Mouse (Mus musculus) adrenal gland, postnatal 10 days (tissue): Measurements from ENCODE around the gene 1190007I07Rik. TPM values are rescaled to one million over a fixed set of nuclear protein-coding genes. Genes with fewer than 3 reads are reported as not detected.
A peak's percentile ranks its signal among the peaks of the same experiment; 100 is the strongest.

Experiments used
- DNase-seq: peaks from one replicate; pipeline ENCODE4 v3.0.0; 2021; ENCODE audit warnings: mixed read lengths
- long read RNA-seq, 2 experiments: library from polyadenylated mRNA; stranded (forward); transcript quantifications; one replicate each; pipeline ENCODE4 v2.0.0; 2021
- total RNA-seq, 2 experiments: library from RNA; stranded (reverse); gene quantifications; 2 replicates each; pipeline ENCODE4 v1.2.3; 2021

1190007I07Rik gene
- total RNA-seq: 10 to 100 TPM; 38.1 to 43.4 TPM
- long read RNA-seq, experiment 1, transcript 1190007I07Rik-203 (3 exons, 406 nt): minor isoform, 15 of 51 reads
- long read RNA-seq, experiment 1, transcript 1190007I07Rik-201 (3 exons, 716 nt): major isoform, 31 of 51 reads
- long read RNA-seq, experiment 1, partial matches to known transcripts: 0 of 51 reads
- long read RNA-seq, experiment 1, other reads (novel, unspliced or antisense): 2 of 51 reads
- long read RNA-seq, experiment 2, transcript 1190007I07Rik-203 (3 exons, 406 nt): minor isoform, 10 of 34 reads
- long read RNA-seq, experiment 2, transcript 1190007I07Rik-201 (3 exons, 716 nt): major isoform, 20 of 34 reads
- long read RNA-seq, experiment 2, partial matches to known transcripts: 0 of 34 reads
- long read RNA-seq, experiment 2, other reads (novel, unspliced or antisense): 0 of 34 reads

DNA sequence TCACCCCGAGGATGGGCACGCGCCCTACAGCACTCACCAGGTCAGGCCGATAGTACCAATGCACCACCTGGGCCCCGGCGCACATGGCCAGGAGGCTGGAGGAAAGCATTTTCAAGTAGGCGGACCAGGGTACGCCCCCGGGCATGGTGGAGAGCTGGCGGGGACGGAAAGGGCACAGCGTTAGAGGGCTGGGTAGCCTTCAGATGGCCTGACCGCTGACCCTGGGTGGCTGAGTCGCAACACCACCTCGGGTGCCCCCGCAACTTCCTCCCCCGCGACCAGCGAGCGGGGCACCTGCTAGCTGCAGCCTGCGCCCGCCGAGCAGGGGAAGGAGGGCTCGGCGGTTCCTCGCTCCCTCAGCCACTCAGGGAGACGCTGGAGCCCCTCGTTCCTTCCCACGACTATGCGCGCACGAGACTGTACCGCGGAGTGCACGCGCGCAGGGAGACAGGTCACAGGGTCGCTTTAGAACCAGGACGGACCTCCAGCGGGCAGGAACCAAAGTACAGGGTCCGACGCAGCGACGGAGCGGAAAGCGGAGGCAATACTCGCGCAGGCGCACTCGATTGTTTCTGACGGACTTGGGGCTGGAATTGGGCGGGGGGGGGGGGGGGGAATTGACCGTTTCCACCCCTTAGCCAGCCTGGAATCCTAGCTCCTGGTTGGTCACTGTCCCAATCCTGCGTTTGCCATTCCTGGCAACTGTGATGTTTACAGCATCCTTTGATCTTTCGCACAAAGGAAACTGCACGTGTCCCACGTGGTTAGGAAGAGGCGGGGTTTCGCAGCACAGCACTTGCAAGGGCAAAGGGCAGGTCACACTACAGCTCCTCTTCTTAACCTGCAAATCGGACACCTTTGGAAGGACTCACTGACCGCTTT, at the start of gene 1190007I07Rik:
TSS of gene 1190007I07Rik (minus strand) at position 558 of the 882 bp plus-strand sequence.
- peak; percentile 91 for DNase-seq

DNA sequence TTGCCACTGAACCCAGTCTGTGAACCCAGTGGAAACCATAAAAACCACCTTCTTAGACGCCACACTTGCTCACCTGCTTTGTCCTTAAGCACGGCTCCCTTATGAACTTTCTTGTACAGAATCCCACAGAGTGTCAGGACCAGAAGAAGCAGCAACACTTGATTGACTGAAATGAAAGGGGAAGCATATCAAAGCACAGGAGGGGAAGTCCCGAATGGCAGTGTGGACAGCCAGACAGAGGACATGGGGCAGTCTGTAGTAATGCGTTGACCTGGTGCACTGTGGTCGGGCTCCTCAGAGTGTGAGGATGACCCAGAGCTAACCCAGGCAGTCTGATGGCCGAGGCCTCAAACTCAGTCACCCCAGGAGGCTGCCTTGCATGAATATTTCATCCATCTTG, 47.2 kb upstream of the 1190007I07Rik start:
- no peak for DNase-seq

- peak; percentile 88 for DNase-seq
These were observed 43.6 kb upstream of the 1190007I07Rik start for GRCm38 (mm10) chr10:82666436-82667234.

DNA sequence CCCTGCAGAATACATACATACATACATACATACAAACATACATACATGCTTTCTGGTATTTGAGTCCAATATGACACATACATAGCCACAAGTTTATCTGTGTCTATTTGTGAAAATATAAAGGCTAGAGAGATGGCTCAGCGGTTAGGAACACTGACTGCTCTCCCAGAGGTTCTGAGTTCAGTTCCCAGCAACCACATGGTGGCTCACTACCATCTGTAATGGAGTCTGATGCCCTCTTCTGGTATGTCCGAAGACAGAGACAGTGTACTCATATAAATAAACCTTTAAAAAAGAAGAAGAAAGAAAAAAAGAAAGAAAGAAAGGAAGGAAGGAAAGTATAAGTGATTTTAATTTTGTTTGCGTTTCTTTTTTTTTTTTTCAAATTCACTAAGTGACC, 42.9 kb upstream of the 1190007I07Rik start:
- DNase-seq: no peak

DNA sequence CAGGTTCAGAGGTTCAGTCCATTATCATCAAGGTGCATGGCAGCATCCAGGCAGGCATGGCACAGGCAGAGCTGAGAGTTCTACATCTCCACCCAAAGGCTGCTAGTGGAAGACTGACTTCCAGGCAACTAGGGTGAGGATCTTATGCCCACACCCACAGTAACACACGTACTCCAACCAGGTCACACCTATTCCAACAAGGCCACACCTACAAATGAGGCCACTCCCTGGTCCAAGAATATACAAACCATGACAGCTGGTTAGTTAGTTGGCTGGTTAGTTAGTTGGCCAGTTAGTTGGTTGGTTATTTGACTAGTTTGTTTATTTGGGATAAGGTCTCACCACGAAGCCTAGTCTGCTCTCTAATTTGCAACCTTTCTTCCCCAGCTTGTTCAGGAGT, 40.3 kb upstream of the 1190007I07Rik start:
- DNase-seq: no peak

DNA sequence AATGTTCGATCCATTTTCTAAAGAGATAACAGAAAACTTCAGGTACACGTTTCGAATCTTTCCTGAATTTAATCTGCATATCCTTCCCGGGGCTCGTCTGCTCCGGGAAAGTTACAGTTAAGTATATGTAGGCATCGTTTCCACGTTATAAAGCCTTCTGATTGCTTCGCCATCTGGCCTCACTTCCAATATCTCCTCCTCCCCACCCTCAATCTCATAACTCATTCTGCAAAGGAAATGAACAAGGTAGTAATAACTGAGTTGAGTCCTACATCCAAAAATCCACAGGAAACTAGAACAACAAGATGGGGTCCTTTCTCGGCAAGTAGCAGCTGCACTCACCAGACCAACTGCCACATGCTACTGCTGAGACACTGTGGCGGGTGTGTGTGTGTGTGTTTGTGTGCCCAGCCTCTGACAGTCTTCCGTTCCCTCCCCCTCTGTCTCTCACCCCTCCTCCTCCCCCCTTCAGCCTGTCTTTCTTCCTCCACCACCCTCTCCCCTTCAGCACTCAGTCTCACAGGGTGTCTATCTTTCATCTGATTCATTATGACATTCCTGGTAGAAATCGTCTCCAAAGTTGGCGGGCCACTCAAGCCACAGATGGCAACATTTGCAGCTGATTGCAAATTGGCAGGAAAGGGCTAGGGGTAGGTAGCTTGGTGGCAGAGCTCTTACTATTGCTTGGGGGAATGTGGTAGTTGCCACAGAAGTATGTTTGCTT, 39.4 kb upstream of the 1190007I07Rik start:
- no peak for DNase-seq

DNA sequence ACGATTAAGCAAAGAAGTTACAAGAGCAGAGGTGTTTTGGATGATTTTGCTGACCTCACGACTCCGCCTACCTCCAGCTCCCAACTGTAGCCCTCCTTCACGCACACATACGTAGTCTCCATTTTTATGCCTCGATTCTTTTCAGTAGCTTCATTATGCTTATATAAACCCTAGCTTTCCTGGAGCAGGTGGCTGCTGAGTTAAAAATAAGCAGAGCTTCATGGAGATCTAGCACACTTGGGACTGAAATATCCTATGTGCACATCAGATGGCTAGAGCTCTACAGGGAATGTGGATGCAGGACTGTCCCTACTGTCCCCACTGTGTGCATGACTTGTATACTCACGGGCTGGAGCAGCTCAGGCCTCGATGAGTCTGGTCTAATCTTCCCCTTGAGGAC, 38.8 kb upstream of the 1190007I07Rik start:
- no peak for DNase-seq

GRCm38 (mm10) chr10:82654581-82654980, 31.6 kb upstream of the 1190007I07Rik start:
- DNase-seq: no peak

GRCm38 (mm10) chr10:82652625-82653024, 29.6 kb upstream of the 1190007I07Rik start:
- no peak for DNase-seq

- DNase-seq: no peak
These were observed 28.2 kb upstream of the 1190007I07Rik start for GRCm38 (mm10) chr10:82651221-82651620.

DNA sequence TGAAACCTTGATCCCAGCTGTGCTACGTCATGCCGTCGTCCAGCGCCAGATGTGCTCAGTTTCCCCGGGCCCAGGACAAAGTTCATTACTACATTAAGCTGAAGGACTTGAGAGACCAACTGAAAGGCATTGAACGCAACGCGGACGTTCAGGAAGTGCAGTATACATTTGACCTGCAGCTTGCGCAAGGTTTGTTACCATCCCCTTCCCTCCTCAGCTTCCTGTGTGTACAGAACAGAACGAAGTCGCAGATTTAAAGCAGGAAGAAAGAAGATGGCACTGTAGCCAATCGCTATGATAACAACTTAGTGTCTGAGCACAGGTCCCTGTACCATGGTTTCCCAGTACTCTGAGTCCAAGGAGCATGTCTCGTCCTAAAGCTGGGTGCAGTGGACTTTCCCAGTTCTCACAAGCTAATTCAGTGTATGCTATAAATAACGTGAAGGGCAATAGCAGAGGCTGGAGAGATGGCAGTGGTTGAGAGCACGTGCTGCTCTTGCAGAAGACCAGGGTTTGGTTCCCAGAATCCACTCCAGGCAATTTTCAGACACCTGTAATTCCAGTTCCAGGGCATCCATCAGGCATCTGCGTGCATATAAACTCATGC, 24.3 kb upstream of the 1190007I07Rik start:
- DNase-seq: no peak

DNA sequence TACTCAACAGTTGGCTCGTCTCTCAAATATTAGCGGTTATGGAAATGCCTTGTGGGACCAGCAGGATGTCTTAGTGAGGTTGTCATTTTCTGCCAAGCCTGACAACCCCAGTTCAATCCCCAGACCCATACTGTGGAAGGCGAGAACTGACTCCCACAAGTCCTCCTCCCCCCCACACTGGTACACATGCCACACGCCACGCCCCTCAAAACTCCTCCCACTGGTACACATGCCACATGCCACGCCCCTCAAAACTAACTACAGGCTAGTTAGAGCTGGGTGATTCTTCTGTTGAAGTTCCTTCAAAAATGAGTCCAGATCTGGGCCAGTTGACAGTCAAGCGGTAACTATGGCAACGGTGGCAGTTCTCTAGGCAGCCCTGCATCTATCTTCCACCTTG, 23.1 kb upstream of the 1190007I07Rik start:
- no peak for DNase-seq

DNA sequence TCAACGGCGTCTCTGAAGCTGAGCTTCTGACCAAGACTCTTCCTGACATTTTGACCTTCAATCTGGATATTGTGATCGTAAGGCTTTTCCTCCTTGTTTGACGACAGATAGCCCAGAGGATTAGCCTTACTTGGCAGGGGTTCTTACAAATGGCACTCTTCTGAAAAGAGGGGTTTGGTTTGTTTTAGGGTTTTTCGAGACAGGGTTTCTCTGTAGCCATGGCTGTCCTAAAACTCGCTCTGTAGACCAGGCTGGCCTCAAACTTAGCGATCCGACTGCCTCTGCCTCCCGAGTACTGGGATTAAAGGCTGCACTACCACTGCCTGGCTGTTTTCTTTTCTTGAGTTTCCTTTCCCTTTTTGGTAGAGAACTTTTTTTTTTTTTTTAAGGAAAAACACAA, 18.5 kb upstream of the 1190007I07Rik start:
- no peak for DNase-seq

GRCm38 (mm10) chr10:82639032-82639698, 16.1 kb upstream of the 1190007I07Rik start:
- DNase-seq: no peak

DNA sequence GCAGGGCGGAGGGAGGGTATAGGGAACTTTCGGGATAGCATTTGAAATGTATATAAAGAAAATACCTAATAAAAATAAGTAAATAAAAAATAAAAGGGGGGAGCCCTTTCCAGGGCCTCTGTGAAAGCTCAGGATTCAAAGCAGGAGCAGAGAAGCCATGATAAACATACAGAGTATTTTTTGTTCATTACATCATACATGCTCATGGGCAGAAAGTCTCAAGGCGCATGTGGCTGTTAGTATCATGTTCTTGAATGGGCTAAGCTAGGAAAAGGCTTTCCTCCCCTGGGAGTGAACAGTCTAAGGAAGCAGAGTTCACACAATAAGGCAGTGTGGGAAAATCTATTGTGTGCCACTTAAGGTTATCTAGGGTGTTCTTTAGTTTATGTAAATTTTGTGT, 13.3 kb upstream of the 1190007I07Rik start:
- no peak for DNase-seq

DNA sequence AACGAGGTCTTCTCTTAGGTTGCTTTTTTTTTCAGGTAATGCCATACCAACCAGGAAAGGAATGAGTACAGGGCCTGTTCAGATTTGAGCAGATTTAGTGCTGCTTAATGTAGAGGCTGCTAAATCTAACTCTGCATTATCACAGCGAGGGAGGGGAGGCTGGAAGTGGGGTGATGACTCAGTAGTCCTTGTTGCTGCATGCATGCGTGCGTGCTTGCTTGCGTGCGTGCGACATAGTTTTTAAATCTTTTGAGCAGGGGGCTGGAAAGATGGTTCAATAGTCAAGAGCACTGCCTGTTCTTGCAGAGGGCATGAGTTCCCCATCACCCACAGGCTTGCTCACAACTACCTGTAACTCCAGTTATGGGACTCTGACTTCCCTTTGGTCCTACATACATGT, 11.3 kb upstream of the 1190007I07Rik start:
- peak; percentile 13 for DNase-seq

- no peak for DNase-seq
These were observed 9.7 kb upstream of the 1190007I07Rik start for GRCm38 (mm10) chr10:82632496-82633280.

DNA sequence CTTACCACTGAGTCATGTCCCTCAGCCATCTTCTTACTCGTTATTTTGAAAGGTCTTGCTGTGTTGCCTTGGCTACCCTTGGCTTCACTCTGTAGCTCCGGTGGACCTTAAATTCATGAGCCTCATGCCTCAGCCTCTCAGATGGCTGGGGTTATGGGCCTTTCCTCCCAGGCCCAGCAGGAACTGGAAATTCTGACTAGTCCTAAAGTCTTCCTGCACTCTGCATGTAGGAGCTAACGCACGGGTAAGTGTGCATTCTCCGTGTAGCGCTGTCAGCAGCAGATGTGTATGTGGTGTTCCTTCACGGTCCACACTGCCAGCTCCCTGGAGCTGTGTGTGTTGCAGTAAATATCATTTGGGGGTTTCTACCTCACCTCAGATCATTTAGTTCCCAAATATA, 8.1 kb upstream of the 1190007I07Rik start:
- DNase-seq: no peak

- DNase-seq: no peak
These were observed 7.5 kb upstream of the 1190007I07Rik start for GRCm38 (mm10) chr10:82630497-82630896.
